Mouse (Mus musculus): ENCODE results near the gene Ago1.

Ago1 gene

GRCm38 (mm10) chr4:126454547-126455254, 13.7 kb downstream of the Ago1 start:
- Histone ChIP-seq H3K27me3 (ENCODE audit: control insufficient read depth, insufficient read depth, low read length, poor library complexity, severe bottlenecking) (no peaks in the 10 kb centered on the region), H3K36me3 (ENCODE audit: control insufficient read depth, insufficient read depth, low read length, poor library complexity, severe bottlenecking) (peaks cover 18% of the 10 kb centered on the region)
- no peak for DNase-seq (ENCODE audit: low read depth, low spot score)

GRCm38 (mm10) chr4:126450268-126450667, 18.1 kb downstream of the Ago1 start:
- DNase-seq (ENCODE audit: low read depth, low spot score): no peak
- peaks cover 14% of the 10 kb centered on the region for H3K36me3 ChIP-seq (ENCODE audit: control insufficient read depth, insufficient read depth, low read length, poor library complexity, severe bottlenecking)
- no peaks in the 10 kb centered on the region for H3K27me3 ChIP-seq (ENCODE audit: control insufficient read depth, insufficient read depth, low read length, poor library complexity, severe bottlenecking)

- Histone ChIP-seq H3K27me3 (ENCODE audit: control insufficient read depth, insufficient read depth, low read length, poor library complexity, severe bottlenecking) (no peaks in the 10 kb centered on the region), H3K36me3 (ENCODE audit: control insufficient read depth, insufficient read depth, low read length, poor library complexity, severe bottlenecking) (peaks cover 7% of the 10 kb centered on the region; the same call in 1 of the 2 replicates)
- DNase-seq (ENCODE audit: low read depth, low spot score): no peak
Observed at GRCm38 (mm10) chr4:126447126-126447525, 21.3 kb downstream of the Ago1 start.

- peaks cover 5% of the 10 kb centered on the region; the same call in 1 of the 2 replicates for H3K36me3 ChIP-seq (ENCODE audit: control insufficient read depth, insufficient read depth, low read length, poor library complexity, severe bottlenecking)
- DNase-seq (ENCODE audit: low read depth, low spot score): no peak
- no peaks in the 10 kb centered on the region for H3K27me3 ChIP-seq (ENCODE audit: control insufficient read depth, insufficient read depth, low read length, poor library complexity, severe bottlenecking)
Observed at GRCm38 (mm10) chr4:126444528-126444927, 23.9 kb downstream of the Ago1 start.

- no peaks in the 10 kb centered on the region for H3K27me3 ChIP-seq (ENCODE audit: control insufficient read depth, insufficient read depth, low read length, poor library complexity, severe bottlenecking)
- peaks cover 6% of the 10 kb centered on the region; the same call in 1 of the 2 replicates for H3K36me3 ChIP-seq (ENCODE audit: control insufficient read depth, insufficient read depth, low read length, poor library complexity, severe bottlenecking)
- no peak for DNase-seq (ENCODE audit: low read depth, low spot score)
Observed at GRCm38 (mm10) chr4:126438261-126438660, 30.1 kb downstream of the Ago1 start.

GRCm38 (mm10) chr4:126436268-126436667, 32.1 kb downstream of the Ago1 start:
- Histone ChIP-seq H3K36me3 (ENCODE audit: control insufficient read depth, insufficient read depth, low read length, poor library complexity, severe bottlenecking) (peaks cover 3% of the 10 kb centered on the region; the same call in 1 of the 2 replicates), H3K27me3 (ENCODE audit: control insufficient read depth, insufficient read depth, low read length, poor library complexity, severe bottlenecking) (no peaks in the 10 kb centered on the region)
- no peak for DNase-seq (ENCODE audit: low read depth, low spot score)

GRCm38 (mm10) chr4:126434094-126434493, 34.3 kb downstream of the Ago1 start:
- no peak for DNase-seq (ENCODE audit: low read depth, low spot score)
- H3K27me3 ChIP-seq (ENCODE audit: control insufficient read depth, insufficient read depth, low read length, poor library complexity, severe bottlenecking): no peaks in the 10 kb centered on the region
- peaks cover 3% of the 10 kb centered on the region; the same call in 1 of the 2 replicates for H3K36me3 ChIP-seq (ENCODE audit: control insufficient read depth, insufficient read depth, low read length, poor library complexity, severe bottlenecking)

GRCm38 (mm10) chr4:126433175-126433574, 35.2 kb downstream of the Ago1 start:
- Histone ChIP-seq H3K36me3 (ENCODE audit: control insufficient read depth, insufficient read depth, low read length, poor library complexity, severe bottlenecking) (0 out of 2 replicates have a peak, but pooled peaks cover 3% of the 10 kb centered on the region), H3K27me3 (ENCODE audit: control insufficient read depth, insufficient read depth, low read length, poor library complexity, severe bottlenecking) (no peaks in the 10 kb centered on the region)
- no peak for DNase-seq (ENCODE audit: low read depth, low spot score)

GRCm38 (mm10) chr4:126431746-126432145, 36.6 kb downstream of the Ago1 start:
- no peak for DNase-seq (ENCODE audit: low read depth, low spot score)
- 0 out of 2 replicates have a peak, but pooled peaks cover 3% of the 10 kb centered on the region for H3K36me3 ChIP-seq (ENCODE audit: control insufficient read depth, insufficient read depth, low read length, poor library complexity, severe bottlenecking)
- H3K27me3 ChIP-seq (ENCODE audit: control insufficient read depth, insufficient read depth, low read length, poor library complexity, severe bottlenecking): no peaks in the 10 kb centered on the region

- no peaks in the 10 kb centered on the region for H3K27me3 ChIP-seq (ENCODE audit: control insufficient read depth, insufficient read depth, low read length, poor library complexity, severe bottlenecking)
- no peaks in the 10 kb centered on the region for H3K36me3 ChIP-seq (ENCODE audit: control insufficient read depth, insufficient read depth, low read length, poor library complexity, severe bottlenecking)
- peak; percentile 85 for DNase-seq (ENCODE audit: low read depth, low spot score)
Observed at GRCm38 (mm10) chr4:126429347-126430079, 38.9 kb downstream of the Ago1 start, which contains the start of gene Ago3. Gene Ago3 (minus strand): TSS chr4:126429556.

GRCm38 (mm10) chr4:126428682-126429346, 39.6 kb downstream of the Ago1 start:
- H3K36me3 ChIP-seq (ENCODE audit: control insufficient read depth, insufficient read depth, low read length, poor library complexity, severe bottlenecking): no peaks in the 10 kb centered on the region
- peak; percentile 4 for DNase-seq (ENCODE audit: low read depth, low spot score)
- no peaks in the 10 kb centered on the region for H3K27me3 ChIP-seq (ENCODE audit: control insufficient read depth, insufficient read depth, low read length, poor library complexity, severe bottlenecking)

- no peak for DNase-seq (ENCODE audit: low read depth, low spot score)
- no peaks in the 10 kb centered on the region for H3K36me3 ChIP-seq (ENCODE audit: control insufficient read depth, insufficient read depth, low read length, poor library complexity, severe bottlenecking)
- no peaks in the 10 kb centered on the region for H3K27me3 ChIP-seq (ENCODE audit: control insufficient read depth, insufficient read depth, low read length, poor library complexity, severe bottlenecking)
Observed at GRCm38 (mm10) chr4:126423866-126424265, 44.5 kb downstream of the Ago1 start.

- Histone ChIP-seq H3K27me3 (ENCODE audit: control insufficient read depth, insufficient read depth, low read length, poor library complexity, severe bottlenecking) (no peaks in the 10 kb centered on the region), H3K36me3 (ENCODE audit: control insufficient read depth, insufficient read depth, low read length, poor library complexity, severe bottlenecking) (0 out of 2 replicates have a peak, but pooled peaks cover 2% of the 10 kb centered on the region)
- DNase-seq (ENCODE audit: low read depth, low spot score): no peak
Observed at GRCm38 (mm10) chr4:126415707-126416106, 52.7 kb downstream of the Ago1 start.

GRCm38 (mm10) chr4:126412526-126412925, 55.9 kb downstream of the Ago1 start:
- 0 out of 2 replicates have a peak, but pooled peaks cover 2% of the 10 kb centered on the region for H3K36me3 ChIP-seq (ENCODE audit: control insufficient read depth, insufficient read depth, low read length, poor library complexity, severe bottlenecking)
- H3K27me3 ChIP-seq (ENCODE audit: control insufficient read depth, insufficient read depth, low read length, poor library complexity, severe bottlenecking): no peaks in the 10 kb centered on the region
- DNase-seq (ENCODE audit: low read depth, low spot score): no peak
